Mouse (Mus musculus) liver, postnatal 0 days (tissue): ENCODE data around the gene Lat2. TPM values are rescaled to one million over a fixed set of nuclear protein-coding genes. Genes with fewer than 3 reads are reported as not detected.
A peak's percentile ranks its signal among the peaks of the same experiment; 100 is the strongest.
"Not testable (repeated sequence)": the region's sequence is repeated elsewhere in the genome, so short reads cannot be mapped to it uniquely, and the experiment has no call there.

Source experiments
- ATAC-seq: fragments of 200-750 bp; cut with Nextera tagmentation; 2 replicates; pipeline ENCODE4 v1.8.0; 2017; ENCODE audit warnings: mild to moderate bottlenecking, moderate library complexity
- DNase-seq: peaks from one replicate; pipeline ENCODE4 v3.0.0-alpha.2; 2016
- H3K27ac ChIP-seq: fragments of 300-500 bp; sonication (generic); 2 replicates; pipeline ENCODE4 v1.5.1; 2014; ENCODE audit warnings: antibody characterized with exemption, moderate library complexity, mild to moderate bottlenecking, low read depth
- H3K27me3 ChIP-seq: fragments of 300-500 bp; sonication (generic); 2 replicates; pipeline ENCODE4 v1.6.1; 2014; ENCODE audit warnings: low read length, control low read depth, mixed read lengths; ENCODE audit not compliant: insufficient read depth
- H3K36me3 ChIP-seq: fragments of 300-500 bp; sonication (generic); replicated peaks from 2 replicates; pipeline ENCODE4 v1.6.1; 2014; ENCODE audit warnings: mild to moderate bottlenecking, control low read depth, low read length, moderate library complexity, mixed read lengths; ENCODE audit not compliant: insufficient read depth
- H3K4me1 ChIP-seq: fragments of 300-500 bp; sonication (generic); 2 replicates; pipeline ENCODE4 v1.6.1; 2014; ENCODE audit warnings: antibody characterized with exemption, mild to moderate bottlenecking, control low read depth; ENCODE audit not compliant: insufficient read depth
- H3K4me2 ChIP-seq: fragments of 300-500 bp; sonication (generic); 2 replicates; pipeline ENCODE4 v1.6.1; 2014; ENCODE audit warnings: low read depth, mild to moderate bottlenecking, low read length, moderate library complexity, mixed read lengths
- H3K4me3 ChIP-seq: fragments of 300-500 bp; sonication (generic); 2 replicates; pipeline ENCODE4 v1.5.1; 2014; ENCODE audit warnings: low read depth, low read length
- H3K9ac ChIP-seq: fragments of 300-500 bp; sonication (generic); replicated peaks from 2 replicates; pipeline ENCODE4 v1.6.1; 2014; ENCODE audit warnings: mild to moderate bottlenecking, moderate library complexity
- H3K9me3 ChIP-seq: fragments of 300-500 bp; sonication (generic); 2 replicates; pipeline ENCODE4 v1.6.1; 2016; ENCODE audit warnings: mild to moderate bottlenecking, control low read depth, low read length, mixed read lengths
- CTCF ChIP-seq: sonication (generic); IDR thresholded peaks from 2 replicates; pipeline ENCODE4 v1.5.1; 2016; ENCODE audit warnings: antibody characterized with exemption, low read depth
- EP300 ChIP-seq: IDR thresholded peaks from 2 replicates; pipeline ENCODE4 v1.6.1; 2016; ENCODE audit warnings: antibody characterized with exemption, low read depth, mild to moderate bottlenecking
- WGBS: fragments of 180-500 bp; shearing (Covaris S2); extraction: QIAGEN DNeasy Blood & Tissue Kit; methylation state at CpG from one replicate; pipeline ENCODE4 v1.1.7; 2014; ENCODE audit not compliant: insufficient replicate concordance; 5-methylcytosine and 5-hydroxymethylcytosine counted together
- polyA plus RNA-seq: library from polyadenylated mRNA; unstranded; fragments of >200 nt; fragmentation: Nextera tagmentation; extraction: Ambion mirVana; gene quantifications from 2 replicates; pipeline ENCODE4 v1.2.1, GENCODE M21; 2015

The Lat2 gene
- 2.4 TPM in 2 replicates for polyA plus RNA-seq

- Histone ChIP-seq H3K4me1 (peaks cover 3% of the 10 kb centered on the region; the same call in 1 of the 2 replicates), H3K9me3 (no peaks in the 10 kb centered on the region), H3K9ac (no peak within 1 kb of the TSS), H3K4me3 (no peak within 1 kb of the TSS), H3K27ac (no peak within 1 kb of the TSS; the same call in 1 of the 2 replicates), H3K4me2 (no peak within 1 kb of the TSS), H3K27me3 (no peaks in the 10 kb centered on the region), H3K36me3 (peaks cover 23% of the 10 kb centered on the region)
- TF ChIP-seq EP300 (no peak), CTCF (no peak)
- no peak for DNase-seq
- 67% methylated on average over 7 of the region's 7 CpGs for WGBS
- ATAC-seq, result no peak
Measured at GRCm38 (mm10) chr5:134614802-134615201, at the start of gene Lat2. Gene Lat2 (minus strand): TSS chr5:134615025.

- no peak overlapping the region for H3K9ac ChIP-seq
- H3K36me3 ChIP-seq, result no peaks in the 10 kb centered on the region; the same call in 1 of the 2 replicates
- H3K9me3 ChIP-seq, result no peaks in the 10 kb centered on the region
- H3K4me1 ChIP-seq, result no peaks in the 10 kb centered on the region
- no peak for ATAC-seq
- no peaks in the 10 kb centered on the region for H3K27me3 ChIP-seq
- H3K4me2 ChIP-seq, result no peak overlapping the region
- DNase-seq, result no peak
- TF ChIP-seq CTCF (no peak), EP300 (no peak)
- no peak overlapping the region for H3K4me3 ChIP-seq
- no peak overlapping the region for H3K27ac ChIP-seq
- 78% methylated on average over 4 of the region's 4 CpGs for WGBS
Measured at GRCm38 (mm10) chr5:134656708-134657107, 41.9 kb upstream of the Lat2 start.

- Histone ChIP-seq H3K27me3 (no peaks in the 10 kb centered on the region), H3K4me3 (no peak overlapping the region), H3K9me3 (no peaks in the 10 kb centered on the region), H3K9ac (no peak overlapping the region), H3K27ac (no peak overlapping the region), H3K4me1 (no peaks in the 10 kb centered on the region), H3K4me2 (no peak overlapping the region), H3K36me3 (no peaks in the 10 kb centered on the region)
- DNase-seq (peak; percentile 32), ATAC-seq (no peak)
- WGBS, result 45% methylated on average over 7 of the region's 7 CpGs
- no peak for TF ChIP-seq EP300
- no peak for TF ChIP-seq CTCF
Measured at GRCm38 (mm10) chr5:134652015-134652414, 37.2 kb upstream of the Lat2 start.

- TF ChIP-seq EP300 (no peak), CTCF (peak; percentile 76)
- Histone ChIP-seq H3K9me3 (no peaks in the 10 kb centered on the region), H3K4me3 (no peak overlapping the region), H3K36me3 (no peaks in the 10 kb centered on the region), H3K27me3 (no peaks in the 10 kb centered on the region), H3K4me1 (no peaks in the 10 kb centered on the region), H3K9ac (no peak overlapping the region), H3K27ac (no peak overlapping the region), H3K4me2 (no peak overlapping the region)
- 40% methylated on average over 4 of the region's 5 CpGs for WGBS
- peak; percentile 75 for DNase-seq
- ATAC-seq, result no peak
Measured at GRCm38 (mm10) chr5:134650926-134651325, 36.1 kb upstream of the Lat2 start.

- not testable (repeated sequence) for H3K4me1 ChIP-seq, H3K27me3 ChIP-seq, H3K36me3 ChIP-seq, H3K4me3 ChIP-seq, H3K27ac ChIP-seq, ATAC-seq, H3K9ac ChIP-seq, DNase-seq, H3K4me2 ChIP-seq, H3K9me3 ChIP-seq
- 57% methylated on average over 3 of the region's 4 CpGs for WGBS
Measured at GRCm38 (mm10) chr5:134648976-134649375, 34.2 kb upstream of the Lat2 start.

GRCm38 (mm10) chr5:134647394-134647793, 32.6 kb upstream of the Lat2 start:
- no peaks in the 10 kb centered on the region for H3K27me3 ChIP-seq
- ATAC-seq, result peak; percentile 76
- no peak overlapping the region for H3K4me3 ChIP-seq
- H3K36me3 ChIP-seq, result no peaks in the 10 kb centered on the region
- H3K4me2 ChIP-seq, result no peak overlapping the region
- H3K9me3 ChIP-seq, result no peaks in the 10 kb centered on the region
- no peak overlapping the region for H3K9ac ChIP-seq
- peaks cover 3% of the 10 kb centered on the region for H3K4me1 ChIP-seq
- H3K27ac ChIP-seq, result no peak overlapping the region
- DNase-seq, result peak; percentile 25
- no peak for TF ChIP-seq EP300
- TF ChIP-seq CTCF, result no peak
- 55% methylated on average over 2 of the region's 2 CpGs for WGBS

GRCm38 (mm10) chr5:134646461-134646860, 31.6 kb upstream of the Lat2 start:
- Histone ChIP-seq H3K27me3 (no peaks in the 10 kb centered on the region), H3K36me3 (no peaks in the 10 kb centered on the region), H3K9me3 (no peaks in the 10 kb centered on the region), H3K4me1 (peaks cover 3% of the 10 kb centered on the region), H3K4me2 (no peak overlapping the region), H3K9ac (no peak overlapping the region), H3K4me3 (no peak overlapping the region), H3K27ac (no peak overlapping the region)
- WGBS, result 73% methylated on average over 4 of the region's 4 CpGs
- no peak for ATAC-seq
- no peak for DNase-seq
- no peak for TF ChIP-seq EP300
- TF ChIP-seq CTCF, result 0 out of 2 replicates have a peak, but pooled peaks have one; percentile 6
